Mouse (Mus musculus): ENCODE data around the gene Igsf3.

The Igsf3 gene

DNA sequence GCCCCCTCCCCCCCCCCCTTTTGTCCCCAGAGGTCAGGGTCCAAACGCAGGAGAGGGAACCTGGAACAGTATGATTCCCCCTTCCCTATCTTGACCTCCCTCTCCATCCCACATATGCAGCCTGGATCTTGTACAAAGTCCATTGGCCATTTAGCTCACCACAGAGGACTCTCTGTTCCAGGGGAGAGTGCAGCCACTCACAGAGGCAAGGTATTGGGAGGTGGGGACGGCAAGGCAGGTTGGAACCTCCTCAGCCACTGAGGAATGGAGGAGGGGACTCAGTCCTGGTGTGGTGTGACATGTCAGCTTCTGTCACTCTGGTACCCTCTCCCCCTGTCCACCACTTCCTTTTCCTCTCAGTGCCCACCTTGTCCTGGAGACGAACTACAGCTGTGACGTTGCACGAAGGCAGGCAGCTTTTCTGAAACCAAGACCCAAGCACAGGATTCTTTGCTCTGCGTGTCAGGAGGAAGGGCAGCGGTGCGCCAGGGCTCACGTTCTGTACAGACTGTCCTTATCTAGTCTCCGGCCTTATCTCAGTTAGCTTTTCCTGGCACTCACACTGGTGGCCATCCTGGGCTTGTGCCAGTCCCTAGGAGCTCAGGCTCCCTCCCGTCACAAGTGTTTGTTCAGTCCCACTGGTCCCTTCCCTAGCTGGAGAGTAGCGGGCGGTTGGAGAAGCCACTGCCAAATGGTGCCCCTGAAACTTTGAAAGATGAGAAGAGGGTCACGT is 130.3 kb downstream of the Igsf3 start:
- peak in 1 of 2 experiments; percentile 28 for DNase-seq

- no peak for DNase-seq
These were observed 130.9 kb downstream of the Igsf3 start for GRCm38 (mm10) chr3:101507766-101508165.

- DNase-seq: no peak
These were observed 133.0 kb downstream of the Igsf3 start for GRCm38 (mm10) chr3:101509707-101510544.

DNA sequence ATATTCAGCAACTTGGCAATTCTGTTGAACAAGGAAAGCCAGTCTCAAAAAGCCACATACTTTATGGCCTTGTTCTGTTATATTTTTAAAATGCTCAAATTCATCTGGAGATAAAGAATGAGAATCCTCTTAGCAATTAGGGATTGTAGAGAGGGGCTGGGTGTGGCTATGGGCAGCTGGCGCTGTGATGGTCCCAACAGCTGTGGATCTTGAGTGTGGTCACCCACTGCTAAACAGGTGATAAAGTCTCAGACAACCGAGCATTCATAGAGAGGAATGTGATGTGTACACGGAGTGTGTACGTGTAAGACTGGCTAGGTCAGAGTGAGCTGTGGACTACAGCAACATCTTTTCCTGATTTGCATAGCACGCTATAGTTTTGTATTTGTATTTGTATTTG is 133.7 kb downstream of the Igsf3 start:
- DNase-seq: no peak

Measured in cerebellum, postnatal 25 days (tissue).